Mouse (Mus musculus) CD4-positive, CD25-positive, alpha-beta regulatory T cell, adult 2 months (primary cell): ENCODE measurements around the gene Tex29.

Source experiments
- DNase-seq: peaks from one replicate; pipeline ENCODE4 v3.0.0-alpha.2; 2012; ENCODE audit warnings: low read depth, low spot score

Tex29 gene

DNA sequence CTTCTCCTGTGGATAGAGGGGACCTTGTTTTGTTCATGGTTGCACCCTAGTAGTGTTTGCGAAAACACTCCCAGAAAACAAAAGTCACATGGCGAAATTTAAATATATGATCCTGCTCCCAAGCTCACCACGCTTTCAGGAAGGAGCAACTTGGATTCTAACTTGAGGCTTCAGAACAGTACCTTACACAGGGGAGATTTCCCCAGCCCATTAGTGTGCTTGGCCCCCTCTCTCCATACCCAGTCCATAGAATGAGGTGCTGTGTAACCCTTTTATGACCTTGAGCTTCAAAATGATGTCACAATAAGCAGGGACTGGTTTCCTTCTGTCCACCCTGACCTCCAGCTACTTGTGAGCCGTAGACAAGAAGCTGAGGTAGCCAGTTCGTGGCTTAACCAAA lies at the start of gene Tex29:
TSS of gene Tex29 (plus strand) at position 301 of the 400 bp plus-strand sequence.
- no peak for DNase-seq

DNA sequence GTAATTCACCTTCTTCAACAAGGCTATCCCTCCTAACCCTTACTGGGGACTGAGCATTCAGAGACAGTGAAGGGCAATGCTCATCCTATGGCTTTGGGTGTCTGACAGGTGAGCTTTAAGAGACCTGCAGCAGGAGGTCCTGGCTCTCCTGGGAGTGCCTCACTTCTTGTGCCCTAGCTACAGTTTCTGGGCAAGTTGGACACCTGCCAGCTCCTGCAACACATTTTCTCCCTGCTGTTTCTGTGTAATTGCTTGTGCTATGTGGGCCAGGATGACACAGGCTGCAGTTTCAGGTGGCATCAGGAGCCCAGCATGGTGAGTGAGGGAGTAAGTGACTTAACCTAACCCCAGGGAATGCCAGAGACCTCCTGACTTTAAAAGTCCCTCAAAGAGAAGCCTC lies 45.3 kb upstream of the Tex29 start:
- DNase-seq: no peak

DNA sequence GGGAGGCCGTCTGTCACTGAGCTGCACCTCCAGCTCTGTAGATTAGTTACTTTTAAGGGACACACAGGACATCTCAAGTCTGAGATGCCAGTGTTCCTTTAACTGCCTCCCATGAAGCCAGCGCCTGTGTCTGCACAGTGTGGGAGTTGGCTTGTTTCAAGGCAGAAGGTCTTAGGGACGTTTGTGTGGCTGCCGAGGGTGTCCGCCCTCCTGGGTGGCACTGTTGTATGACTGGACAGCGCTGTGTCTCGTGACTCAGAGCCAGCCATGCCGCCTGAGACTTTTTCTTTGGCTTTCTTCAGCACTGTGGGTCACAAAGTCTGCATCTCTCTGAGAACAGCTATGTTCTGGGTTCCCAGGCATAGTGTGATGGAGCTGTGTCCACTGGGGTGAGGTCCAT lies 43.1 kb upstream of the Tex29 start:
- no peak for DNase-seq

DNA sequence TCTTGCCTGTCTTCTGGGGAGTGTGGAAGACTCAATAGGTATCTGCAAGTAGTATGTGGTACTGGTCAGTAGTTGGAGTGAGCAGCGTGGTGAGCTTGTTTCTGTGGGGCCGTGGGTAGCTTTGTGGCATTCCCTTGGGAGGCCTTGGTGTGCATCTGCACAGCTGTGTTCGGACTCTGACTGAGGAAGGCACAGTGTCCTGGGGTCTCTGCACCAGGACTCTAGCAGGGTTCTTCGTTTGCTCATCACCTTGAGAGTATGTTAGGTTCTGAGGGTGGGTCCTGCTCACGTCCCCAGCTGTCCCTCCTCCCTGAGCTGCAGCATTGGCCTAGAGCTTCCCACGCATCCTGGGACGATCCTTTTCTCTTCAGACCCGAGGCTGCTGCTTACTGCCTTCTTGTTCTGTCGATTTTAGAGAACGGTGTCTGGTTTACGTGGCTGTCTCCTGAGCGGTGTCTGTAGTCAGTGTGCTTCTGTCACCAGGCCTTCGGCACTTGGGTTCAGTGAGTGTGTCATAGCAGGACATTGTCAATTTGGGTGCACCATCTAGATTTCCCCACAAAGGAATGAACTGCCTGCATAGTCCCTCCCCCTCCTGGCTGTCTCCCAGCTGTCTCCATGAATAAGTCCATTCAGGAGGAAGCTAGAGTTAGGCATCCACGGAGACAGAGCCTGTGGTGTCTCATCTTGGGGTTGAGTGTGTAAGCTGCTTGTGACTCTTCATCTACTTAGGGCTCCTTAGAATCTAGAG lies 42.4 kb upstream of the Tex29 start:
- no peak for DNase-seq

DNA sequence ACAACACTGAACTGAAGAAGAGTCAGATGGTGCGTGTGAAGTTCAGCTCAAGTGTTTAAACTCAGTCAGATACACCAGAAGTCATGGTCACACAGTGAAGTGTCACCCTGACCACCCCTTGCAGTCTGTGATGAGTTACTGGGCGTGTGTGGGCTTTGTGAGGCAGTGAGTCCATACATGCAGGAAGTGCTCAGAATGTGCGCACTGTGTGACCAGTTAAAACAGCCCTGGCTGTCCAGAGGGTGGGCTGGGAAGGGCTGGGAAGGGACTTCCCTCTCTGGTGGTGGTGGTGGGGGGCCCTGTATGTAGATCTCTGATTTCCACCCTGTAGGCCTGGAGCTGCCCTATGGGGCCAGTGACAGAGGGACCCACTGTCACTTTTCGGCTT lies 41.8 kb upstream of the Tex29 start:
- no peak for DNase-seq

DNA sequence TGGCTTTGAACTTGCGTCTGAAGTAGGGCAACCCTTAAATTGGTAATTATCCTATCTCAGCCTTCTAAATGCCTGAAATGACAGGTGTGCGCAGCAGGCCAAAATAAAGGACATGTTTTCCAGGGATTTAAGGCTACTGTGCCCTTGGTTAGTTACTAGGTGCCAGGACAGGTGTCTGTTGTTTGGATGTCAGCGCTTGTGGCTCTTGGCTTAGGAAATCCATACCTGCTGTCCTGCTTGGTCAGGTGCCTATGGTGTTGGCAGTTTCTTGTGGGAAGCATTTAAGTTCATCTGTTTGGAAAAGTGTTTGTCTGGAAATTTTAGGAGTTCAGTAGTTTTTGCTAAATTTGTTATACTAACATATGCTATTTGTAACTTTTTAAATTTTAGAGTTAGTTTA lies 41.2 kb upstream of the Tex29 start:
- no peak for DNase-seq

DNA sequence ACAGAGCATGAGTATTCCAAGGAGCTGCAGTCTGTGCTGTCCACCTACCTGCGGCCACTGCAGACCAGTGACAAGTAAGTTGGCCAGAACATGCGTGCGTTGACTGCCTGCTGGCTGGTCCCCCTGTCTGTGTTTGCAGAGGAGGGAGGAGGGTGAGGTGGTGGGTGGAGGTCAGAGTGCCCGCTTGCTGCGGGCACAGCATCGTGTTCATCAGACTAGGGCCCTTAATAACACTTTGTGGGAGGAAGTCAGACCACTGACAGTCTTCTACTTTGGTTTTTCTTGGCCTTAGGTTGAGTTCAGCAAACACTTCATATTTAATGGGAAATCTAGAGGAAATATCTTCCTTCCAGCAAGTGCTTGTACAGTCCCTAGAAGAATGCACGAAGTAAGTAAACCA lies 39.8 kb upstream of the Tex29 start:
- DNase-seq: no peak

DNA sequence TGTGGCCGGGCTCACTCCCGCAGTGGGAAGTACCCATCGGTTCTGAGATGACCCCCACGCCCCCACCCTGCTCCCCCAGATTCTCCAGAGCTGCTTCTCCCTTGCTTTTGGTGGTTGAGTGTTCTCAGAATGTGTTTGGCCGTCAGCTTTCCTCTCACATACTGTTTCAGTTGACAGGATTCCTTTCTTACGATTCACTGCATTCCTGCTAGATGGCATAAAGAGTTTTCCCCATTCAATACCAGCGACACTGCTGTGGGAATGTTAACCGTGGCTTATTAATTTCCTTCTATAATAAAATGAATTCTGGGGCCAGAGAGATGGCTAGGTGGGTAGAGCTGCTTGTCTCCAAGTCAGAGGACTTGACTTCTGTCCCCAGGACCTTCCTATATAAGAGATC lies 38.7 kb upstream of the Tex29 start:
- DNase-seq: no peak

DNA sequence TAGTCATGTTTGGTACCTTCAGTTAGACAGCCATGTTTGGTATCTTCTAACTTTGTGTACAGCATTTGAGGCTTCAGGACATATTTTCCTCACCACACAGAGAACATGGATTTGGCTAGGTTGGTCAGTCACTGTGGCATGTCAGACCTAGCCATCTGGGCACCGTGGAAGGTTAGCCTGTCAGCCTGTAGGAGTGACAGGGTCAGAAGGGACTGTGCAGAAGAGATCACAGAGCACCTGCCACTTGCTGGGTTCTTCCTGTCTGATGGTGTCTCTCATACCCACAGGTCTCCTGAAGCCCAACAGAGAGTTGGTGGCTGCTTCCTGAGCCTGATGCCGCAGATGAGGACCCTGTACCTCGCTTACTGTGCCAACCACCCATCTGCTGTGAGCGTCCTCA lies 35.4 kb upstream of the Tex29 start:
- DNase-seq: no peak

DNA sequence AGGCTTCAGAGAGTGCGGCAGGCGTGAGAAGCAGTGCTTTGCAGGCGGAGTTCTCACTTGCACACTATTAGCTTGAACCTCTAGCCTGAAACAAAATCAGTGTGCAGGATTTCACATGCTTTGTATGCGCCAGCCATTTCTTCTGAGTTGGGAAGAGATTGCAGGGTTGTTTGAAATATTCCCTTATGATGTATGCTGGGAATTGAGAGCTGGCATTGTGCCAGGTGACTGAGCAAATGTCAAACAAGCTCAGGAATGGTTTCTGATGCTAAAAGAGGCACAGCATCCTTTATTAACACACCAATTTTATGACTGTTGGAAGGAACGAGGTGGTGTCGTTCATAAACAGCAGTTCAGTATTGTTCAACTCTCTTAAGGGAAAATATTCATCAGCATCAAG lies 34.0 kb upstream of the Tex29 start:
- DNase-seq: no peak

DNA sequence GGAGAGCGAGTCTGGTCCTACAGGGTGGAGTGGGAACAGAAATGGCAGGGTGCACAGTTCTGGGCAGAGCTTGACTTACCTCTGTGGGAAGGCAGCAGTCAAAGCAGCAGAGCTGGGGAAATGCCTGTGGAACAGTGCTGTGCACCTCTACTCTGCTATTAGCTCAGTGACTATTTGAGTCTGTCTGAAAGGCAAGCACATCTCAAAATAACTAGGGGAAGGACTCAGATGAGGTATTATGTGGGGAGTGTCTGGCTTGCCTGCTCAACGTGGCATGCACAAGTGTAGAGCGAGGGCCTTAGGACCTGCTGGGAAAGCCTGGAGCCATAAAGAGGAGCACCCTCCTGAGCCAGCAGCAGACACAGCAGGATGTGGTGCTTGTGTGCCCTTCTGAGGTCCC lies 32.9 kb upstream of the Tex29 start:
- no peak for DNase-seq

DNA sequence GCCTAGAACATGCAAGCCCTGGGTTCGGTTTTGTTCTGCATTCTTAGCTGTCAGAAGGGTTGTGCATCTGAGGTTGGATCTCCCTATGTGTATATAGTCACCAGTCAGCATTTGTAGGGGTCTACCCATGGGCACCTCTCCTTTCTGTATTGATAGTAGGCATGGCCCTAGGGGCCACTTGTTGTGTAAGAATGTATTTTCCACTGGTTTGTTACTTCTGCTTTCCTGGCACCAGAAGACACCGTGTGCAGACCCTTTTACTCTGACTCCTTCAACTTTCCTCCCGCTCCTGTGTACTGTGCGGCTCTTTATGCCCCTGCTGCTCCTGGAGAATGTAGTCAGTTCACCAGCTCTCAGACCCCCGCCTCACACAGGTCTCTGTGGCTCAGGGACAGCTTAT lies 32.2 kb upstream of the Tex29 start:
- no peak for DNase-seq

DNA sequence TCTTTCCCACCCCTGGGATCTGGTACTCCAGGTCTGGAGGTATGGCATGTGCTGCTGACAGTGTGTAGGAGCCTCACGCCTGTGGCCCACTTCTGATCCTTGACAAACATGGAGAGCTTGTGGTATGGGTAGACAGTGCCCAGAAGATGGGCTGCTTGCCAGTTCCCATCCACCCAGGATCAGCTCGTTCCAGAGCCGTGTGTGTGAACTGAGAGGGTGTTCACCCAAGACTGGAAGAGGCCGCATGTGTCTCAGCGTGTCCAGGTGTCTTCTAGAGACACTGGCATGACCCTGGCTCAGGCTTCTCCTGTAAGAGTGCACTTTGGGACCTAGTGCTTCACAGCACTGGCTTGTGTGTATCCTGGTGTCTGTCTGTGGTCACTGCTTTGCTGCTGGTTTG lies 29.8 kb upstream of the Tex29 start:
- DNase-seq: no peak

DNA sequence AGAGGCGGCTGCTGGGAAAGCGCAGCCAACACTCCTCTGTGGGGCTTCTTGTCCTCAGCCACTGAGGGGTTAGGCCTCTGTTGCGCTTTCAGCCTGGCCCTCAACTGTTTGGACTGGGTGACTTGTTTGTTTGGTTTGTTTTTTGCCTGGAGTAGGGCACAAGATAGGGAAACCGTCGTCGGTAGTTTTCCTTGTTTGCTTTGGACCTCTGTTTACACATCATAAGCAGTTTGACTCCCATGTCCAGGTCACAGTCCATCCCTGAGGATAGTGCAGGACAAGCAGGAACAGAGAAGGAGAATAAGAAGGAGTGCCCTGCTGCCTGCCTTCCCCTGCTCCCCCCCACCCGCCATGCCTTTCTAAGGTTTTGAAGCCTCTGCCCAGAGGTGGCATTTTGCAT lies 26.5 kb upstream of the Tex29 start:
- no peak for DNase-seq

DNA sequence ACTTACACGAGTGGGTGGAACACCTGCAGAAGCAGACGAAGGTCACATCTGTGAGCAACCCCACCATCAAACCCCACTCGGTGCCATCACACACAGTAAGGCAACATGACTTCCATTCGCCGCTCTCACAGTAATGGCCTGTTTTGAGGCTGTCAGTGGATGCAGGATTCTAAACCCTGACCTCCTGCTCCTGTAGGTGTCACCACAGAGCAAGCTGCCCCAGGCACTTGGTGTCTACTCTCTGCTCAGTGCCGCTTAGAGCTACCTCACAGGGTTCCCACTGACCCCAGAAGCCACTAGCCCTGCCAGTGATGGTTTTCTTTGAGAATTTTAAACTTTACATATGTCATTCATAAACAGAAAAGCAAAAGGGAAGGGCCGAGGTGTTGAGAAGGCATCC lies 25.1 kb upstream of the Tex29 start:
- no peak for DNase-seq

DNA sequence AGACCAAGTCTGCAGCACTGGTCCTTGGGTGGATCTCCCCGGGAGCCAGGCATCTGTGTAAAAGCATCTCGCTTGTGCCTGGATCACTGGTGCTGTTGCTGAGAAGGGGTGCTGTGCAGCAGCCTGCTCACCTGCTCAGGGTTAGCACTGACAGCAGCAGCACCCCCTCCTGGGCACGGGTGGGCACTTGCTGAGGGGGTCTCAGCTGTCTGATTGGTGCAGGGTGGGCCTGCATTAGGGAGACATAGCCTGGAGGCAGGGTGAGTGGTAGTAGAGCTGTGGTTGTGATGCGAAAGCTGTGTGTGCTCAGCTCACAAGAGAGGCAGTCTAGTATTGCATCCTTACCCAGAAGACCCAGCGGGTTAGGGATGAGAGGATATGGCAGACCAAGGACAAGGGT lies 20.1 kb upstream of the Tex29 start:
- DNase-seq: no peak

DNA sequence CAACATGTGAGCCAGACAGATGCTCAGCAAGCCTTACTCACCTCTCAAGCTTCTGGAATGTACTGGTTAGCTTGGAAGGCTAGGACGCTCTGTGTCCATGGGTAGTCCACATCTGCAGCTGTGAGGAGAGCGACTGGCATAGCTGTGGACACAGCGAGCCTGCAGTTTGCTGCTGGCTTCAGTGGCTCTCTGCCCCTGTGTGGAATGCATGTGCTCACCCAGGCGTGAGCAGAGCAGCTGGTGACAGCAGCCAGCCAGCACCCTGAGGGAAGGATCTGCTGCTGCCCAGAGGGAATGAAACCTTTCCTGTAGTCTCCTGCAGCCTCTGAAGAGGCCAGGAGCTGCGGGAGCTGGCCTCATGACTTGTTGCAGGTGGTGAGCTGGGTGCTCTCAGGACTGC lies 19.7 kb upstream of the Tex29 start:
- no peak for DNase-seq

DNA sequence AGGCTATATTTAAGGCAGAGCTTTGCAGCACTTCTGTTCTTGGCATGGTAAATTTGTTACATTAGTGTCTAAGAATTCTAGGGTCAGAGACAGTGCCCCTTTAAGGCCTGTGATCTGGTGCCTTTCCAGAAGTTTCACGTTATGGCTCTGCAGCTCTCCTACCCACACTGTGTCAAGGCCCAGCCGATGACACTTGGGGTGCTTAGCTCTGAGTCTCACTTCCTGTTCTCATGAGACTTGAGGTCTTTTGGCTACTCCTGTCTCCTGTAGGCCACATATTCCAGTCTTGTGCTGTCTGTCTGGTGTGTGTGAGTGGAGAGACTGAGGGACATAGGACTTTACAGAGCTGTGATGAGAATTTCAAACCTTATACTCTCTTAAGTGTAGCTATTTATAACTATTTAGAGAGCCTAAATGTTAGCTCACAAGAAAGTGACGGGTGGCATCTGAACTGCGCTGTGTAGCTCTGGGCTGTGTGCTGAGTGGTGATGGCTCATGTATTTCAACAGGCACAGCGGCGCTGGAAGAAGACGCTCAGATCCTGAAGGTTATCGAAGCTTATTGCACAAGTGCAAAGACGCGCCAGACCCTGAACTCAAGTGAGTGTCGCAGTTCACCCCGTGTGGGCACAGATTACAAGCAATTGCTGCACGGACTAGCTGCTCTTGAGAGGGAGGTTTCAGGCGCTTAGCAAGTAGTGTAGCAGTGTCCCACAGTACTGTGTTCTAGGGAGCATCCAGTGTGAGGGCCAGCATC lies 18.6 kb upstream of the Tex29 start:
- DNase-seq: no peak

DNA sequence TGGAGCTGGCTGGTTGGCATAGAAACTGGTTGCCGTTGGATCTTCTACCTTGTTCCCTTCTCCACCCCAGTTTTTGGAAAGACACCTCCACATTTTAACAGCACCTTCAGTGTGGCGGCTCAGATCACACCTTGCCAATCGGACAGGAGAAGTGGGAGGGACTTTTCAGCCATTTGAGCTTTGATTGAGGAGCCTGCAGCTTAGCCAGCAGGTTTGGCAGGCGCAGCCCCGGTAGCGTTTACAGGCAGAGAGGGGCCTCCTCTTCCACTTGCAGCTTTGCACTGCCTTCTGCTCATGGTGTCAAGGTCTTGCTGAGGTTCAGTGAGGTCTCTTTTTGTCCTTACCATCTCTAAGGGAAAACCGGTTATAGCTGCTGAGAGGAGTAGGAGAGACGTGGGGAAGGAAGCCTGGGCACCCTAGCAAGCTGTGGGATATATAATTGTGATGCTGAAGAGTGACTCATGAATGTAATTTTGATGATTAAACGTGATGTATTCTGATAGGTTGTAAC lies 17.7 kb upstream of the Tex29 start:
- no peak for DNase-seq

DNA sequence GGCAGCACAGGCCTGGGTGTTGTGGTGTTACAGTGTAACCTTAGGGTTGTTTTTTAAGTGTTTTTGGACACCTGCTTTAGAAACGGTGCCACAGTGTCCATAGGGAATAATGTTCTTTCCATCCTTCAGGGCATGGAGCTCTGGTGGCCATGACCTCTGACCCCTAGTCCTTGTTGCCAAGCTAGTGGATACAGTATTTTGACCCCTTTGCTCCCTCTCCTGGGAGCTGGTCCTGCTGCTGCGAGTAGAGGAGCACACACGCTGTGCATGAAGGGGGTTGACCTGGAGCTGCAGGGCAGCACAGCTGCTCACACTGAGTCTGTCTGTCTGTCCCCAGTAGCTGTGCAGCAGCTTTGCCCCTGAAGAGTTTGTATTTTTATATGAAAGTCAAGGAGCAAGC lies 14.5 kb upstream of the Tex29 start:
- no peak for DNase-seq

DNA sequence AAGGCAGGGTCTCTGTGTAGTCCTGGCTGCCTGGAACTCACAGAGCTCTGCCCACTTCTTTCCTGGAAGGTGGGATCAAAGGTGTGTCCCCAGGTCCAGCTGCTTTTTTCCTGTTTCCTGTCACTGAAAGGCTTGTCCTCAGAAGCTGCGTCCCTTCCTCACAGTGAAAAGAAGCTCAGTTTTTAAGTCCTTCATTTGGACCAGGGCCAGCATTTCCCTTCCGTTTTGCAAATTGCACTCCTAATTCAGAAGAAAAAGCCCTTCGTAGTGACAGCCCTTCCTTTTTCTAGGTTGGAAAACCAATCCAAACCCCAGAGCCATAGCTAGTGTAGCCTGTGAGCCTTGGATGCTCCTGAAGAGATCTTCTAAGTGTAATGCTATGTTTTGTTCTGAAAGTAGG lies 13.0 kb upstream of the Tex29 start:
- DNase-seq: no peak

DNA sequence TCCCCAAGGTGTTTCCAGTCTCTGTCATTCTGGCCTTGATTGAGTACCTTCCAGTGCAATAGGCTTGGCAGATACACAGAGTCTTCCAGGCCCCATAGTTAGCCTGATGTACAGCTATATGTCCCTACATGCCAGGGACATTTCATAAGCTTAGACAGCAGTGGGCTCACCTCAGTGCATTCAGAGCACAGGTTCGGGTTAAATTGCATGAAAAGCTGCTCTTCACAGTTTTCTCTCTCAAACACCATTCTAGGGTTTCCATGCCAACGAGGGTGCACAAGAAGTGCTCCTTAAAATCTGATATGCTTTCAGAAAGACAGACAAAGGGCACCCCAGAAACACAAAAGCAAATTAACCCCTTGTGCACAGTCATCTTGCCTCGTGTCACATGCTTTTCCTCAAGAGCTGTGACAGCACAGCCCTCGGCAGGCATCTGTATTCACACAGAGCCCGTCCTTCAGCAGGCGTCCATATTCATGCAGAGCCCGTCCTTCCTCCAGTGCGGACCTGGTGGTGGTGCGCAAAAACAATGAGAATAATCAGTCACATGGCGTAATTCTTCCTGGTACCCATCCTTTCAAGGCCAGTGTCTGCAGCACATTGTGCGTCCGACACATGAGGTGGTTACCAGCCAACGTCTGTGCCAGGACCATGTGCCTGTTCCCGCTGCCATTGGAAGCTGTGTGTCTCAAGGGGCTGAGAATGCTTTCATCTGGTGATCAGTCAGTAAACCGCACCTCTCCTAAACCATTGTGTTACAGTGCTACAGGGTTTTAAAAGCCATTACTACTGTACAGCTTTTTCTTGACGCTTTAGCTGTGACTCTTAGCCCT lies 9.8 kb upstream of the Tex29 start:
- DNase-seq: no peak
